Mouse (Mus musculus) skeletal muscle tissue, adult 2 months (tissue): Measurements from ENCODE around the gene Marveld1.

ENCODE experiments used
- DNase-seq: peaks from one replicate; pipeline ENCODE4 v3.0.0-alpha.2; 2012; ENCODE audit warnings: low read depth, low spot score

Marveld1 gene

GRCm38 (mm10) chr19:42147170-42147768, at the start of gene Marveld1:
Marveld1 (plus strand) TSS chr19:42147400.
- peak; percentile 81 for DNase-seq

- DNase-seq = no peak
These were observed 47.8 kb upstream of the Marveld1 start for GRCm38 (mm10) chr19:42099406-42099805.

- DNase-seq = no peak
These were observed 42.5 kb upstream of the Marveld1 start for GRCm38 (mm10) chr19:42104681-42105080.

- no peak for DNase-seq
These were observed 31.3 kb upstream of the Marveld1 start for GRCm38 (mm10) chr19:42115783-42116335.

- no peak for DNase-seq
These were observed 29.1 kb upstream of the Marveld1 start for GRCm38 (mm10) chr19:42118142-42118541.

- no peak for DNase-seq
These were observed 28.6 kb upstream of the Marveld1 start for GRCm38 (mm10) chr19:42118596-42118995.

- no peak for DNase-seq
These were observed 26.7 kb upstream of the Marveld1 start for GRCm38 (mm10) chr19:42120451-42120850.

- DNase-seq = no peak
These were observed 22.5 kb upstream of the Marveld1 start for GRCm38 (mm10) chr19:42124684-42125083.

- DNase-seq = no peak
These were observed 21.5 kb upstream of the Marveld1 start for GRCm38 (mm10) chr19:42125501-42126218.

- DNase-seq = no peak
These were observed 21.0 kb upstream of the Marveld1 start for GRCm38 (mm10) chr19:42126219-42126605.

GRCm38 (mm10) chr19:42127024-42127423, 20.2 kb upstream of the Marveld1 start:
- DNase-seq = no peak

GRCm38 (mm10) chr19:42128052-42128740, 19.0 kb upstream of the Marveld1 start:
- DNase-seq = no peak

GRCm38 (mm10) chr19:42128787-42129508, 18.3 kb upstream of the Marveld1 start, which contains the start of gene Avpi1:
Avpi1 (minus strand) TSS chr19:42129059.
- DNase-seq = peak; percentile 99

- DNase-seq = no peak
These were observed 17.5 kb upstream of the Marveld1 start for GRCm38 (mm10) chr19:42129509-42130293.

- DNase-seq = no peak
These were observed 16.9 kb upstream of the Marveld1 start for GRCm38 (mm10) chr19:42130294-42130606.

GRCm38 (mm10) chr19:42131101-42131500, 16.1 kb upstream of the Marveld1 start:
- no peak for DNase-seq

GRCm38 (mm10) chr19:42135070-42135469, 12.1 kb upstream of the Marveld1 start:
- DNase-seq = no peak

- DNase-seq = no peak
These were observed 11.1 kb upstream of the Marveld1 start for GRCm38 (mm10) chr19:42136126-42136525.

- DNase-seq = no peak
These were observed 10.0 kb upstream of the Marveld1 start for GRCm38 (mm10) chr19:42137167-42137672.

- no peak for DNase-seq
These were observed 8.5 kb upstream of the Marveld1 start for GRCm38 (mm10) chr19:42138517-42139285.
